Mouse (Mus musculus) hindbrain, embryonic 16.5 days (tissue): ENCODE data around the gene Cnih2. TPM values are rescaled to one million over a fixed set of nuclear protein-coding genes. Genes with fewer than 3 reads are reported as not detected.

ENCODE experiments used
- ATAC-seq: fragments of 200-750 bp; cut with Nextera tagmentation; 2 replicates; pipeline ENCODE4 v1.8.0; 2017; ENCODE audit warnings: moderate TSS enrichment, moderate library complexity
- H3K27ac ChIP-seq: fragments of 300-500 bp; sonication (generic); 2 replicates; pipeline ENCODE4 v1.5.1; 2014; ENCODE audit warnings: low read depth, mild to moderate bottlenecking, control low read depth, low read length, moderate library complexity
- H3K27me3 ChIP-seq: fragments of 300-500 bp; sonication (generic); replicated peaks from 2 replicates; pipeline ENCODE4 v1.6.1; 2014; ENCODE audit warnings: low read length; ENCODE audit not compliant: control insufficient read depth, insufficient read depth
- H3K36me3 ChIP-seq: fragments of 300-500 bp; sonication (generic); 2 replicates; pipeline ENCODE4 v1.6.1; 2014; ENCODE audit warnings: mild to moderate bottlenecking, low read length, moderate library complexity, mixed read lengths; ENCODE audit not compliant: control insufficient read depth, insufficient read depth
- H3K4me1 ChIP-seq: fragments of 300-500 bp; sonication (generic); 2 replicates; pipeline ENCODE4 v1.6.1; 2014; ENCODE audit warnings: low read depth, low read length; ENCODE audit not compliant: control insufficient read depth, insufficient read depth
- H3K4me2 ChIP-seq: fragments of 300-500 bp; sonication (generic); 2 replicates; pipeline ENCODE4 v1.6.1; 2014; ENCODE audit warnings: mild to moderate bottlenecking, low read length, control low read depth, moderate library complexity
- H3K4me3 ChIP-seq: fragments of 300-500 bp; sonication (generic); 2 replicates; pipeline ENCODE4 v1.5.1; 2014; ENCODE audit warnings: mild to moderate bottlenecking, low read length, control low read depth, moderate library complexity
- H3K9ac ChIP-seq: fragments of 300-500 bp; sonication (generic); 2 replicates; pipeline ENCODE4 v1.6.1; 2014; ENCODE audit warnings: low read depth, mild to moderate bottlenecking, control low read depth, low read length, moderate library complexity
- H3K9me3 ChIP-seq: fragments of 300-500 bp; sonication (generic); 2 replicates; pipeline ENCODE4 v1.6.1; 2014; ENCODE audit warnings: mild to moderate bottlenecking, low read length, moderate library complexity; ENCODE audit not compliant: control insufficient read depth
- WGBS: fragments of 180-500 bp; shearing (Covaris S2); extraction: QIAGEN DNeasy Blood & Tissue Kit; methylation state at CpG from one replicate; pipeline ENCODE4 v1.1.7; 2014; 5-methylcytosine and 5-hydroxymethylcytosine counted together
- polyA plus RNA-seq: library from polyadenylated mRNA; unstranded; fragments of >200 nt; fragmentation: Nextera tagmentation; extraction: Ambion mirVana; gene quantifications from 2 replicates; pipeline ENCODE4 v1.2.1, GENCODE M21; 2015

Cnih2 gene
- polyA plus RNA-seq, 1 experiment from 2014 or later: 361 TPM

- under 1% methylated on average over 45 of the region's 69 CpGs for WGBS
- H3K4me2 ChIP-seq: peak within 1 kb of the TSS; percentile 73
- H3K27ac ChIP-seq: peak within 1 kb of the TSS; percentile 64
- peaks cover 11% of the 10 kb centered on the region for H3K36me3 ChIP-seq
- H3K27me3 ChIP-seq: peaks cover 35% of the 10 kb centered on the region
- H3K4me3 ChIP-seq: peak within 1 kb of the TSS; percentile 70
- no peak for ATAC-seq
- H3K9ac ChIP-seq: peak within 1 kb of the TSS; percentile 84
- peaks cover 16% of the 10 kb centered on the region for H3K4me1 ChIP-seq
- no peaks in the 10 kb centered on the region for H3K9me3 ChIP-seq
These were observed 13.0 kb downstream of the Cnih2 start, which contains the start of gene Tmem151a for GRCm38 (mm10) chr19:5085145-5085863. Gene Tmem151a, minus strand, starts transcription at chr19:5085531.

GRCm38 (mm10) chr19:5084834-5085144 lies 13.5 kb downstream of the Cnih2 start:
- peaks cover 16% of the 10 kb centered on the region for H3K4me1 ChIP-seq
- H3K27me3 ChIP-seq: peaks cover 41% of the 10 kb centered on the region
- peak overlapping the region; percentile 64; the same call in 1 of the 2 replicates for H3K27ac ChIP-seq

GRCm38 (mm10) chr19:5083961-5084833 lies 14.1 kb downstream of the Cnih2 start:
- no peak for ATAC-seq
- 78% methylated on average over 3 of the region's 3 CpGs for WGBS
- Histone ChIP-seq H3K27me3 (peaks cover 42% of the 10 kb centered on the region), H3K4me3 (peak overlapping the region; percentile 70), H3K9ac (peak overlapping the region; percentile 84), H3K9me3 (no peaks in the 10 kb centered on the region), H3K27ac (peak overlapping the region; percentile 64; the same call in 1 of the 2 replicates), H3K36me3 (peaks cover 4% of the 10 kb centered on the region), H3K4me2 (peak overlapping the region; percentile 73), H3K4me1 (peaks cover 12% of the 10 kb centered on the region)

More at GRCm38 (mm10) chr19:5084834-5085144, 13.5 kb downstream of the Cnih2 start:
- H3K9ac ChIP-seq: peak overlapping the region; percentile 84
- H3K4me2 ChIP-seq: peak overlapping the region; percentile 73
- H3K4me3 ChIP-seq: peak overlapping the region; percentile 70
- H3K9me3 ChIP-seq: no peaks in the 10 kb centered on the region
- no peak for ATAC-seq
- 3% methylated on average over 15 of the region's 15 CpGs for WGBS
- H3K36me3 ChIP-seq: peaks cover 8% of the 10 kb centered on the region

- Histone ChIP-seq H3K9me3 (no peaks in the 10 kb centered on the region), H3K36me3 (peaks cover 4% of the 10 kb centered on the region), H3K9ac (no peak overlapping the region), H3K4me1 (peaks cover 7% of the 10 kb centered on the region), H3K27me3 (peaks cover 42% of the 10 kb centered on the region), H3K4me2 (no peak overlapping the region), H3K27ac (no peak overlapping the region), H3K4me3 (no peak overlapping the region)
- WGBS: 78% methylated on average over 24 of the region's 24 CpGs
- no peak for ATAC-seq
These were observed 15.7 kb downstream of the Cnih2 start for GRCm38 (mm10) chr19:5082596-5082995.

- WGBS: 69% methylated on average over 17 of the region's 18 CpGs
- Histone ChIP-seq H3K27me3 (peaks cover 42% of the 10 kb centered on the region), H3K4me1 (peaks cover 3% of the 10 kb centered on the region), H3K27ac (no peak overlapping the region), H3K4me3 (no peak overlapping the region), H3K4me2 (no peak overlapping the region), H3K36me3 (peaks cover 4% of the 10 kb centered on the region), H3K9ac (no peak overlapping the region), H3K9me3 (no peaks in the 10 kb centered on the region)
- no peak for ATAC-seq
These were observed 16.3 kb downstream of the Cnih2 start for GRCm38 (mm10) chr19:5082005-5082404.

GRCm38 (mm10) chr19:5079279-5079678 lies 19.0 kb downstream of the Cnih2 start:
- no peak overlapping the region for H3K4me3 ChIP-seq
- no peak overlapping the region for H3K27ac ChIP-seq
- H3K4me2 ChIP-seq: no peak overlapping the region
- no peak for ATAC-seq
- no peaks in the 10 kb centered on the region for H3K9me3 ChIP-seq
- no peak overlapping the region for H3K9ac ChIP-seq
- H3K27me3 ChIP-seq: peaks cover 36% of the 10 kb centered on the region
- peaks cover 4% of the 10 kb centered on the region for H3K36me3 ChIP-seq
- WGBS: 88% methylated on average over 1 of the region's 1 CpGs
- H3K4me1 ChIP-seq: no peaks in the 10 kb centered on the region; the same call in 1 of the 2 replicates

- no peak overlapping the region for H3K27ac ChIP-seq
- no peaks in the 10 kb centered on the region for H3K36me3 ChIP-seq
- no peaks in the 10 kb centered on the region for H3K9me3 ChIP-seq
- peaks cover 8% of the 10 kb centered on the region for H3K27me3 ChIP-seq
- no peak overlapping the region for H3K4me2 ChIP-seq
- ATAC-seq: no peak
- peaks cover 14% of the 10 kb centered on the region for H3K4me1 ChIP-seq
- H3K4me3 ChIP-seq: no peak overlapping the region
- WGBS: 47% methylated on average over 5 of the region's 5 CpGs
- no peak overlapping the region for H3K9ac ChIP-seq
These were observed 24.8 kb downstream of the Cnih2 start for GRCm38 (mm10) chr19:5073518-5073917.

- no peak overlapping the region for H3K9ac ChIP-seq
- no peaks in the 10 kb centered on the region for H3K36me3 ChIP-seq
- no peak overlapping the region for H3K27ac ChIP-seq
- peaks cover 19% of the 10 kb centered on the region for H3K4me1 ChIP-seq
- WGBS: 2% methylated on average over 15 of the region's 15 CpGs
- ATAC-seq: no peak
- H3K9me3 ChIP-seq: no peaks in the 10 kb centered on the region
- peak overlapping the region; percentile 81 for H3K4me2 ChIP-seq
- peak overlapping the region; percentile 24 for H3K4me3 ChIP-seq
- H3K27me3 ChIP-seq: peaks cover 9% of the 10 kb centered on the region
These were observed 25.3 kb downstream of the Cnih2 start for GRCm38 (mm10) chr19:5073028-5073427.
